Mouse (Mus musculus): ENCODE data around the gene Tlx3. TPM values are rescaled to one million over a fixed set of nuclear protein-coding genes. Genes with fewer than 3 reads are reported as not detected.

The Tlx3 gene
- polyA plus RNA-seq (2021; fragmentation: Nextera tagmentation), result not detected in 2 replicates
- long read RNA-seq, experiment 1, result 0 reads
- long read RNA-seq, experiment 2, result 0 reads

GRCm38 (mm10) chr11:33203383-33204328 is at the start of gene Tlx3:
Tlx3 (minus strand) TSS chr11:33203589.

GRCm38 (mm10) chr11:33162998-33163506 is 40.3 kb downstream of the Tlx3 start, which contains the start of gene Npm1:
Npm1 (minus strand) TSS chr11:33163206.

Other genes starting within 250 kb of the Tlx3 start
- 0.63 and 2.9 TPM in 2 replicates for gene Fgf18, start 56.2 kb downstream of the Tlx3 start, polyA plus RNA-seq (2021; fragmentation: Nextera tagmentation)
- gene Npm1, start 40.4 kb downstream of the Tlx3 start, polyA plus RNA-seq (2021; fragmentation: Nextera tagmentation), result 332 and 342 TPM in 2 replicates
- gene Gm12117, start 73.1 kb upstream of the Tlx3 start, polyA plus RNA-seq (2021; fragmentation: Nextera tagmentation), result not detected in 2 replicates